Mouse (Mus musculus) layer of hippocampus, postnatal 10 days (tissue): ENCODE results near the gene Steap2. TPM values are rescaled to one million over a fixed set of nuclear protein-coding genes. Genes with fewer than 3 reads are reported as not detected.

ENCODE experiments used
- DNase-seq, 2 experiments: peaks; one replicate each; pipeline ENCODE4 v3.0.0; 2021; ENCODE audit warnings: low spot score in 2 of 2
- total RNA-seq, 2 experiments: library from RNA; stranded (reverse); gene quantifications; 2 replicates each; pipeline ENCODE4 v1.2.3; 2021

Steap2 gene
- total RNA-seq, 2 experiments from 2014 or later = 5.5 to 6.5 TPM

DNA sequence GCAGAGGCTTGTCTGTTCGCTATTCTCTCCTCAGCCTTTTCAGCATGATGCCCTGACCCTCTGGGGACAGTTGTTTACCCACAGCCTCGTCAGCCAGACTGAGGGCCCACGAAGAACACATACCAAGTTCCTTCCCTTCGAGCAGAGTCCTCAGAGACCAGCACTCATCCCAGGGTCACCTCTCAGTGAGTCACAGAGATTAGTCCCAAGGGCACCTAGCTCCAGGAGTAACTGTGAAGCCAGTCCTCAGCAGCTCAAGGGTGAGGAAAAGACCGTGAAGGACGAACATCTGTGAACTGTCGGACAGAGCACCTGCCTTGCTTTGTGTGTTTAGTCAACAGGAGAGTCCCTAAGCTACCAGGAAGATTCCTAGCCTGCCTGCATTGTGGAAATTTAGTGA is 25.5 kb downstream of the Steap2 start:
- DNase-seq = no peak

DNA sequence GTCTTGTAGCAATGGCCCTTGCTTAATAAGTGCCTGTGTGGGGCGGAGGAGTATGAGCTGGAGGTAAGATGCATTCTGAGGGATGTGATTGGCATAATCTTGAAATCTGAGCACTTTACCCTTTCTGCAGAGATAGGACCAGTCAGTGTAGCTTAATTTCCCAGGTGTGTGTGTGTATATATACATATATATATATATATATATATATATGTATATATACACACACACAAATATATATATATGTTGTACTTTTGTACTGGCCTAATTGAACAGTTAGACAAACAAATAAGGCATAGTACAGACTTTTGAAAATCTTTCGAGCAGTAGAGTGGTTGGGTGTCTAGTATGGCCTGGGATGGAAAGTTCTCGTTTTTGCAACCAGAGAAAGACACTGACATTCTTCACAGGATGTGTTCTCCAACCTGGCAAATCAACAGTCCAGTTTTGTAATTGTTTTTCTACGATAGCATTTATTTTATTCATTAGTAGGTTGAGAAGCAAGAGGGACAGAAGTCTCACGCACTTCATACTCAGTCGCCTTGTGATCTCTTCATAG is 29.9 kb downstream of the Steap2 start:
- DNase-seq = no peak

DNA sequence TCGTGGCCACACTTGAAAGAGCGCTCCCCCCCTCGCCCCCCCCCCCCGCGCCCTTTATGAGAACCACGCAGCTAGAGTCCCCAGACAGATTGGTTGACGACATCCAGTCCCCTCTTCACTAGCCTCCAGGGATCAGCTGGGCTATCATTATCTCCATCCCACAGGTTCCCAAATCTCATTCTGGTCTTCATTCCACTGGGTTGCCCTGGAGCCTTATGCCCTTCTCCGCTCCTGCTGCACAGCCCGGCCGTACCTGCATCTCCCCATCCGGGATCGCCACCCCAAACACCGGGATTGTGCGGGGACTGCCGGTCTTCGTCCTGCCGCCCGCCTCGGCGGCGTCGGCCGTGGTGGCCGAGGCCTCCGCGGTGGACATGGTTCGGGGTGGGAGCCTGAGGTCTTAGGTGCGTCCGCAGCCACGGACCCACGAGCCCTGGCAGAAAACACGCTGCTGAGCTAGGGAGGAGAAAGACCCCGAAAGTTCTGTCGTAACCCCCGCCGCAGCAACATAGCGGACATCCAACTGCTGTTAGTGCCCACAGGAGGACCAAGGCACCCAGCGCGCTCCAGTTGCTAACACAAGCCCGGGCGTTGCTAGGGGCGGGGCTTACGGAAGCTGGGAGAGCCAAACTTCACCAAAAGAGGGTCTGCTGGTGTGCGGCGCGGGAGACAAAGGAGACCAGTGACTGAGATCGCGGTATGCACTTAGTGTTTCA is 30.6 kb downstream of the Steap2 start, which contains the start of gene Cfap69:
Gene Cfap69, minus strand, starts transcription at position 585 of the 716 bp plus-strand sequence.
- DNase-seq = peak; percentile 86 to 90

DNA sequence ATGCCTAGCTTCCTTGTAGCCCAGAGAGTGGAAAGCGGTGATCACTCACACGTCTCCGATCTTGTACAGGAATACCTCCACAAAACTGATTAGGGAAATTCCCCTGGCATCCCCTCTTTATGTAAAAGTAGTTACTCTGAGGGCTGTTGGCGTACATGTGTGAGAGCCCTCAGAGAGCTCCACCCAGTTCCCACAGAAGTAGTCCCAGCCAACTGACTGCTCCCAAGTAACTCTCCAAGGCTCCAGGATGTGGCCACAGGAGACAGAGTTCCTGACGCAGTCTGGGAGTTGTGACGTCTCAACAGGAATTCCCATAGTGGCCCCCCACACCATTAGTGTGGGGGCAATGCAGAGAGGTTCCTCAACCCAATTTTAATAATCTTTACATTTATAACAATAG is 31.3 kb downstream of the Steap2 start:
- no peak for DNase-seq

DNA sequence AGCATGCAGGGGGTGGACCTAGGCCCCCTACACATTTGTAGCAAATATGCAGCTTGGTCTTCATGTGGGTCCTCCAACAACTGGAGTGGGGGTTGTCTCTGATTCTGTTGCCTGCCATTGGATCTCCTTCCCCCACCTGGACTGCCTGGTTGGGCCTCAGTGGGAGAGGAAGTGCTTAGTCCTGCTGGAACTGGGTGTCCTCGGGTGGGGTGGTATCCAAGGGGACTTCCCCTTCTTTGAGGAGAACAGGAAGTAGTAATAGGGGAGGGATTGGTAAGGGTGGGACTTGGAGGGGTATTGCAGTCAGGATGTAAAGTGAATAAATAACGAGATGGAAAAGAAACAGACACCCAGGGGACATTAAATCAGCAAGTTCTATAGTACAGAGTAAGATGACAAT is 35.7 kb downstream of the Steap2 start:
- no peak for DNase-seq

DNA sequence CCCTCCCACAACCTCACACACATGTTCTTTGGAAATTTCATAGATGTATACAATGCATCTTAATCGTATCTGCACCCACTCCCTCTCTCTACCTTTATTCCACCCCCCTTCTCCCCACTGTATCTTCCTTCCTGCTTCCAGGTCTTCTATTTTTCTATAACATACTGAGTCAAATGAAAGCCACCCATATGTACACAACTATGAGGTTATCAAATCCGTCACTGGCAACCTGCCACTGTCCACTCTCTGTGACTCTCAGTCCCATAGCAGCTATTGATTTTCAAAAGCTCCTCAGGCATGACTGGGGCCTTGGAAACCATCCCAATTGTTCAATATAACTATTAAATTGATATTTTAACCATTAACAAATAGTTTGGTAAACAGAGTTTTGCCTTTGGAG is 36.4 kb downstream of the Steap2 start:
- no peak for DNase-seq

DNA sequence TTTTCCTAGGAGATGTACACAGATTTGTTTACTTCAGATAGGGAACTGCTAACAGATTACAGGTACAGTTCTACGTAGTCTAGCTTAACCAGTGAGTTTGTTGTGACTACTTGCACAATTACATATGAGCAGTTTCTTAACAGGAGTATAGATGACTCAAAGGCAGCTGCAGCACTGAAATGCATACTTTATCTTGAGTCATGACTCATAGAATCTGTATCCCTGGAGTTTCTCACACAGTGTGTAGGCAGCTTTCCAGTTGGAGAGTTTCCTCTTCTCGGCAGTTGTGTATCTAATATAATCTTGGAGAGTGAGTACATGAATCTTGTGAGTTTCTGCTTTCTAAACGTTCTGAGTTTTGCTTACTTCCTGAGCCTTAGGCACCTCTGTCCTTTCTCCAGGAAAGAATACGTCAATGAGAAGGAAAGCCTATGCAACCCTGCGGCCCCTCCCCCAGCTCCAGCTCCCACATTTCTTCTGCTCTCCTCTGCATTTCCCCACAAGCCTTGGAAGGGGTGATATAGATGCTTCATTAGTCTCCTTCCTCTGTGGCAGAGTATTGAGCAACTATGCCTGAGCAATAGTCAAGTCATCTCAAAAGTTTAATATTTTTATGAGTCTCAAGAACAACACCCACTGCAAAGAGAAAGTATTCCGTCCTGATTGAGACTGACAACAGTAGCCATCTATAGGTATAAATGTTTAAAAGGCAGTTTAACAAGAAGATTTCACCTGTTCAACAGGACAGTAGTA is 45.4 kb downstream of the Steap2 start:
- no peak for DNase-seq

DNA sequence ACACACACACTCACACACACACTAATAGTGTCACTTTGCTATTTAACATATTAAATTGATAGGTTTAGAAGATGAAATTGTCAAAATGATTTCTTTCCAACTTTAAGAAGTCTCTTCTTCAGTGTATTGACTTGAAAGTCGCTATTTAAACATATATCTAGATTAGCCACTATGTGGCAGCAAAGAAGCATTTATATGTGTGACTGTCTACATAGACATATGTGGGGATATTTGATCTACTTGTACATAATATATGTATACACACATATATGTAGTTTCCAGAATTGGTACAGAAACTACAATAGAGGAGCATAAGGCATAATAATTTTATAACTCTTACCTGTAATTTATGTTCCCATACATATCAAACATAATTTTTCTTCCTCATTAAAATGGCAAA is 48.2 kb downstream of the Steap2 start:
- DNase-seq = no peak

DNA sequence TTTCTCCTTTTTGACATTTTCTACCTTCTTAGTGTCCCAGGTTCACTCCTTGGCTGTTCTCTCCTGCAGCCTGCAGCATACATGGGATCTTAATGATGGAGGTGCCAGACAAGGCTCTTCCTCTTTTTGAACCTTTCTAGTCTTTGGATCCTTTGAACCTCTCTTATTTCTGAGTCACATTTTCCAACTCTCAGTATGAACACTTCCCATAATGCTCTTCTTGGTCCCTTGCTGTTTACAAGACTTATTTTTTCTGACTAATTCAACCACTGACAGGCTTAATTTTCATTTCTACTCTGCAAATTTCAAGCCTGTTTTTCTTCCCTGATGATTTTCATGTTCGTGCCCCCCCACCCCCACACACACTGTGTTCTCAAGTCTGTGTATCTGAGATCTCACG is 55.9 kb downstream of the Steap2 start:
- no peak for DNase-seq

DNA sequence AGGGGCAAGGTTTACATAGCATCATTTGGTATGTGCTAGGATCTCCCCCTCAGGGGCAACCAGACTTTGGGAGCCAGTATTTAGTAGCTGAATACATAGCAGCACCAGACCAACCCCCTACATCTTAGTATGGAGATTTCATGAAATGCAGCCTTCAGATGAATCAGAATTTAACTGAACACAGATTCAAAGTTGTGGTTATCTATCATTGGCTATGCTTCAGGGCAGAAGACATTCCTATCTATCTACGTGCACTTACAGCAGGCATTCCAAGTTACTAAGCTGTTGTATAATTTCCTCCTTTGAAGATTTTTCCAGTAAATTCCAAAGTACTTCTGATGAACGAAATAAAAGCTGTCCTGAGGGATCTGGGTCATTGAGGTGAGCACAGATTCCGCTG is 68.9 kb downstream of the Steap2 start:
- DNase-seq = no peak

DNA sequence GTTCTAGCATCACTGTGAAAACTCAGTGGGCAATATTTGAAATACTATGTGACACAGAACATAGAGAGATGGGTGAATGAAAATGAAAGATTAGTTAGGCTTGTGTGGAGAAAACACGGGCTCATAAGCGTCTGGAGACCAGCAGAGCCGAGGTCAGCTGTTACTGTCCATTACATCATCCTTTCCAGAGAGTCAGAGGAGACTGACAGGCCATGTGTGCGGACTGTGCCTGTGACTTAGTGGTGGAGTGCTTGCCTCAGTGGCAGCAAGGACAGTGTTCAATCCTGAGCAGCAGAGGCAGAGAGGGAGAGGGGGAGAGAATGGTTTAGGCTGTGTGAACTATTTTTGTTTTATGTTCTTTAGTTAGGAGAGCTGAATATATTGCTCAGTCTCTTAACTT is 76.0 kb downstream of the Steap2 start:
- no peak for DNase-seq

Other genes with a start within 250 kb of the Steap2 start
- gene 1700015F17Rik, start 215.4 kb downstream of the Steap2 start, total RNA-seq = not detected
- gene Cldn12, start 179.6 kb downstream of the Steap2 start, total RNA-seq = 10 to 100 TPM; 26.2 to 30.2 TPM
- 10 to 100 TPM; 10.1 to 12.4 TPM for gene Gtpbp10, start 135.0 kb downstream of the Steap2 start, total RNA-seq
- under 1 TPM; 0.39 to 0.87 TPM for gene Gm8773, start 120.8 kb downstream of the Steap2 start, total RNA-seq
- 10 to 100 TPM; 13.1 to 14.8 TPM for gene Cfap69, start 30.3 kb downstream of the Steap2 start, total RNA-seq
- gene Steap1, start 54.7 kb upstream of the Steap2 start, total RNA-seq = 1 to 10 TPM in 1 of 2 experiments, under 1 TPM in 1; 0.89 to 1.3 TPM